Mouse (Mus musculus) gastrocnemius, postnatal 25 days (tissue): ENCODE measurements around the gene Zfp473. TPM values are rescaled to one million over a fixed set of nuclear protein-coding genes. Genes with fewer than 3 reads are reported as not detected.
"Not testable (repeated sequence)": the region's sequence is repeated elsewhere in the genome, so short reads cannot be mapped to it uniquely, and the experiment has no call there.

Experiments
- DNase-seq: peaks from one replicate; pipeline ENCODE4 v3.0.0; 2022
- total RNA-seq, 2 experiments: library from RNA; stranded (reverse); gene quantifications; 1 replicate in 1 of 2; 2 replicates in 1 of 2; pipeline ENCODE4 v1.2.3; 2021

The Zfp473 gene
- total RNA-seq, 2 experiments from 2014 or later: 0.08 TPM; not detected in 1

- DNase-seq: no peak
These were observed 28.8 kb downstream of the Zfp473 start for GRCm38 (mm10) chr7:44722058-44722457.

GRCm38 (mm10) chr7:44709881-44710280, 41.0 kb downstream of the Zfp473 start:
- DNase-seq: no peak

- no peak for DNase-seq
These were observed 42.3 kb downstream of the Zfp473 start, which contains the start of gene Izumo2 for GRCm38 (mm10) chr7:44708574-44708973. Izumo2 (plus strand) TSS chr7:44708742.

GRCm38 (mm10) chr7:44708093-44708492, 42.8 kb downstream of the Zfp473 start:
- DNase-seq: not testable (repeated sequence)

- no peak for DNase-seq
These were observed 43.6 kb downstream of the Zfp473 start for GRCm38 (mm10) chr7:44707169-44707675.

GRCm38 (mm10) chr7:44706322-44706721, 44.5 kb downstream of the Zfp473 start:
- no peak for DNase-seq

GRCm38 (mm10) chr7:44705086-44705485, 45.8 kb downstream of the Zfp473 start:
- no peak for DNase-seq

GRCm38 (mm10) chr7:44704363-44704762, 46.5 kb downstream of the Zfp473 start:
- DNase-seq: no peak

GRCm38 (mm10) chr7:44702985-44703384, 47.9 kb downstream of the Zfp473 start:
- DNase-seq: no peak

- DNase-seq: no peak
These were observed 48.9 kb downstream of the Zfp473 start for GRCm38 (mm10) chr7:44701921-44702320.

GRCm38 (mm10) chr7:44697980-44698379, 52.9 kb downstream of the Zfp473 start:
- DNase-seq: no peak

GRCm38 (mm10) chr7:44697191-44697710, 53.6 kb downstream of the Zfp473 start:
- DNase-seq: peak; percentile 77

GRCm38 (mm10) chr7:44695223-44695622, 55.6 kb downstream of the Zfp473 start:
- no peak for DNase-seq

- no peak for DNase-seq
These were observed 57.2 kb downstream of the Zfp473 start for GRCm38 (mm10) chr7:44693427-44694175.

- DNase-seq: no peak
These were observed 61.5 kb downstream of the Zfp473 start for GRCm38 (mm10) chr7:44689331-44689730.

- no peak for DNase-seq
These were observed 62.0 kb downstream of the Zfp473 start for GRCm38 (mm10) chr7:44688890-44689289.

- DNase-seq: no peak
These were observed 65.1 kb downstream of the Zfp473 start for GRCm38 (mm10) chr7:44685531-44686402.

- peak; percentile 13 for DNase-seq
These were observed 67.2 kb downstream of the Zfp473 start for GRCm38 (mm10) chr7:44683656-44684055.
